Mouse (Mus musculus): ENCODE measurements around the gene Pold4.

DNA sequence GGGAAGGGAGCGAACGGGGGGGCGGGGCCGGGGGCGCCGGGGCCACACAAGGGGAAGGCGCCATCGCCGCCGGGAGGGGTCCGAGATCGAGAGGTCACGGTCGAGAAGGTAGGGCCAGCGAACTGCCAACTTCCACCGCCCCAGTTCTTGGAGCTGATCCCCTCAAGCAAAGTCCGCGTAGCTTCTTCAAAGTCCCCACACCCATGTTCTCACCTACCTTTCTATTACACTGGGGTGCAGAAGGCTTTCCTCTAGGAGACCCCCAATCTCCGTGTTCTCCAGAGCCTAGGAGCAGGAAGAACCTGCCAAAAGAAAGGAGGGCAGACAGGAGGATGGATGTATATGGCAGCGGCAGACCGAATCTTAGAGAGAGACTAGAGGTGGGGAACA, 16.3 kb upstream of the Pold4 start:
- TF ChIP-seq ZKSCAN1 (IDR thresholded peaks at IDR 0.05; ENCODE audit: borderline replicate concordance, low read depth, low read length) (no peak), CTCF (conservative IDR thresholded peaks at IDR 0.05 in 1 of 2, IDR thresholded peaks at IDR 0.05 in 1 of 2; ENCODE audit: low read depth in 2 of 2, low read length in 2 of 2) (no peak), HCFC1 (IDR thresholded peaks at IDR 0.05; ENCODE audit: low read depth, low read length) (no peak), SIN3A (IDR thresholded peaks at IDR 0.05; ENCODE audit: low read length) (no peak), POLR2A (IDR thresholded peaks at IDR 0.05; ENCODE audit: low read depth, low read length) (no peak), TCF12 (IDR thresholded peaks at IDR 0.05; ENCODE audit: low read depth, low read length) (no peak), ETS1 (conservative IDR thresholded peaks at IDR 0.05; ENCODE audit: low read depth, low read length) (no peak), JUND (conservative IDR thresholded peaks at IDR 0.05; ENCODE audit: low read depth, low read length) (no peak), SMC3 (IDR thresholded peaks at IDR 0.05; ENCODE audit: low read depth, low read length) (no peak), MEF2A (IDR thresholded peaks at IDR 0.05; ENCODE audit: borderline replicate concordance, low read depth, low read length) (no peak), JUN (IDR thresholded peaks at IDR 0.05; ENCODE audit: insufficient read depth, low read depth, low read length) (no peak), RAD21 (IDR thresholded peaks at IDR 0.05; ENCODE audit: low read depth, low read length) (no peak), USF1 (IDR thresholded peaks at IDR 0.05; ENCODE audit: low read depth, low read length) (no peak)

Data from CH12.LX (cell line).